Mouse (Mus musculus) stomach, embryonic 15.5 days (tissue): ENCODE data around the gene Rgs6. TPM values are rescaled to one million over a fixed set of nuclear protein-coding genes. Genes with fewer than 3 reads are reported as not detected.

ENCODE experiments used
- ATAC-seq: fragments of 200-750 bp; cut with Nextera tagmentation; 2 replicates; pipeline ENCODE4 v1.8.0; 2017; ENCODE audit warnings: low read depth, moderate number of reproducible peaks, moderate TSS enrichment; ENCODE audit not compliant: insufficient read depth, low FRiP score
- H3K27ac ChIP-seq: fragments of 300-500 bp; sonication (generic); 2 replicates; pipeline ENCODE4 v1.5.1; 2015; ENCODE audit warnings: mild to moderate bottlenecking, inconsistent platforms
- H3K27me3 ChIP-seq: fragments of 300-500 bp; sonication (generic); replicated peaks from 2 replicates; pipeline ENCODE4 v1.6.1; 2015; ENCODE audit warnings: inconsistent platforms
- H3K36me3 ChIP-seq: fragments of 300-500 bp; sonication (generic); 2 replicates; pipeline ENCODE4 v1.6.1; 2015; ENCODE audit warnings: inconsistent platforms
- H3K4me1 ChIP-seq: fragments of 300-500 bp; sonication (generic); 2 replicates; pipeline ENCODE4 v1.6.1; 2015; ENCODE audit warnings: inconsistent platforms
- H3K4me2 ChIP-seq: fragments of 300-500 bp; sonication (generic); 2 replicates; pipeline ENCODE4 v1.6.1; 2015; ENCODE audit warnings: mild to moderate bottlenecking, inconsistent platforms
- H3K4me3 ChIP-seq: fragments of 300-500 bp; sonication (generic); replicated peaks from 2 replicates; pipeline ENCODE4 v1.5.1; 2015; ENCODE audit warnings: inconsistent platforms
- H3K9ac ChIP-seq: fragments of 300-500 bp; sonication (generic); 2 replicates; pipeline ENCODE4 v1.6.1; 2015; ENCODE audit warnings: inconsistent platforms
- H3K9me3 ChIP-seq: fragments of 300-500 bp; sonication (generic); 2 replicates; pipeline ENCODE4 v1.6.1; 2016; ENCODE audit warnings: inconsistent platforms
- WGBS: fragments of 180-500 bp; shearing (Covaris S2); methylation state at CpG from one replicate; pipeline ENCODE4 v1.1.7; 2015; 5-methylcytosine and 5-hydroxymethylcytosine counted together
- polyA plus RNA-seq: library from polyadenylated mRNA; unstranded; fragments of >200 nt; fragmentation: Nextera tagmentation; extraction: Ambion mirVana; gene quantifications from 2 replicates; pipeline ENCODE4 v1.2.1, GENCODE M21; 2015

Gene Rgs6
- polyA plus RNA-seq, 1 experiment from 2014 or later: 2.0 TPM

GRCm38 (mm10) chr12:83087010-83087409, 498.9 kb downstream of the Rgs6 start:
- no peaks in the 10 kb centered on the region for H3K9me3 ChIP-seq
- H3K4me2 ChIP-seq: no peak overlapping the region
- no peak overlapping the region for H3K4me3 ChIP-seq
- H3K27me3 ChIP-seq: no peaks in the 10 kb centered on the region
- no peaks in the 10 kb centered on the region for H3K4me1 ChIP-seq
- H3K27ac ChIP-seq: no peak overlapping the region
- 74% methylated on average over 4 of the region's 4 CpGs for WGBS
- H3K9ac ChIP-seq: no peak overlapping the region
- ATAC-seq: no peak
- no peaks in the 10 kb centered on the region for H3K36me3 ChIP-seq

- 38% methylated on average over 7 of the region's 7 CpGs for WGBS
- no peak overlapping the region for H3K4me2 ChIP-seq
- no peaks in the 10 kb centered on the region for H3K9me3 ChIP-seq
- no peaks in the 10 kb centered on the region for H3K36me3 ChIP-seq
- no peaks in the 10 kb centered on the region for H3K27me3 ChIP-seq
- no peaks in the 10 kb centered on the region for H3K4me1 ChIP-seq
- no peak overlapping the region for H3K9ac ChIP-seq
- H3K27ac ChIP-seq: no peak overlapping the region
- no peak for ATAC-seq
- no peak overlapping the region for H3K4me3 ChIP-seq
Measured at GRCm38 (mm10) chr12:83087555-83087954, 499.5 kb downstream of the Rgs6 start.

GRCm38 (mm10) chr12:83092001-83092400, 503.9 kb downstream of the Rgs6 start:
- Histone ChIP-seq H3K4me2 (no peak overlapping the region), H3K27me3 (no peaks in the 10 kb centered on the region), H3K27ac (no peak overlapping the region), H3K4me3 (no peak overlapping the region), H3K36me3 (no peaks in the 10 kb centered on the region), H3K4me1 (no peaks in the 10 kb centered on the region), H3K9me3 (no peaks in the 10 kb centered on the region), H3K9ac (no peak overlapping the region)
- WGBS: 79% methylated on average over 7 of the region's 7 CpGs
- ATAC-seq: no peak

GRCm38 (mm10) chr12:83097787-83098186, 509.7 kb downstream of the Rgs6 start:
- no peaks in the 10 kb centered on the region for H3K4me1 ChIP-seq
- no peak overlapping the region for H3K4me3 ChIP-seq
- no peak overlapping the region for H3K27ac ChIP-seq
- no peaks in the 10 kb centered on the region for H3K9me3 ChIP-seq
- no peaks in the 10 kb centered on the region for H3K27me3 ChIP-seq
- no peak overlapping the region for H3K9ac ChIP-seq
- no peaks in the 10 kb centered on the region for H3K36me3 ChIP-seq
- H3K4me2 ChIP-seq: no peak overlapping the region
- ATAC-seq: no peak
- whole genome bisulfite sequencing: 59% methylated on average over 1 of the region's 1 CpGs

- H3K27ac ChIP-seq: no peak overlapping the region
- no peak overlapping the region for H3K9ac ChIP-seq
- no peaks in the 10 kb centered on the region for H3K27me3 ChIP-seq
- H3K4me2 ChIP-seq: no peak overlapping the region
- H3K9me3 ChIP-seq: no peaks in the 10 kb centered on the region
- H3K36me3 ChIP-seq: no peaks in the 10 kb centered on the region
- no peak overlapping the region for H3K4me3 ChIP-seq
- WGBS: 49% methylated on average over 10 of the region's 10 CpGs
- ATAC-seq: no peak
- H3K4me1 ChIP-seq: no peaks in the 10 kb centered on the region
Measured at GRCm38 (mm10) chr12:83098646-83099371, 510.7 kb downstream of the Rgs6 start.

GRCm38 (mm10) chr12:83099920-83100319, 511.8 kb downstream of the Rgs6 start:
- ATAC-seq: no peak
- Histone ChIP-seq H3K27me3 (no peaks in the 10 kb centered on the region), H3K36me3 (no peaks in the 10 kb centered on the region), H3K27ac (no peak overlapping the region), H3K4me3 (no peak overlapping the region), H3K4me1 (no peaks in the 10 kb centered on the region), H3K4me2 (no peak overlapping the region), H3K9me3 (no peaks in the 10 kb centered on the region), H3K9ac (no peak overlapping the region)
- WGBS: 90% methylated on average over 2 of the region's 2 CpGs

- no peak overlapping the region for H3K27ac ChIP-seq
- 66% methylated on average over 9 of the region's 9 CpGs for WGBS
- H3K36me3 ChIP-seq: no peaks in the 10 kb centered on the region
- no peak overlapping the region for H3K4me2 ChIP-seq
- H3K4me1 ChIP-seq: no peaks in the 10 kb centered on the region
- no peaks in the 10 kb centered on the region for H3K9me3 ChIP-seq
- H3K4me3 ChIP-seq: no peak overlapping the region
- no peak for ATAC-seq
- no peaks in the 10 kb centered on the region for H3K27me3 ChIP-seq
- no peak overlapping the region for H3K9ac ChIP-seq
Measured at GRCm38 (mm10) chr12:83100413-83100812, 512.3 kb downstream of the Rgs6 start.

GRCm38 (mm10) chr12:83100848-83101247, 512.8 kb downstream of the Rgs6 start:
- Histone ChIP-seq H3K9ac (no peak overlapping the region), H3K27ac (no peak overlapping the region), H3K4me1 (no peaks in the 10 kb centered on the region), H3K9me3 (no peaks in the 10 kb centered on the region), H3K4me3 (no peak overlapping the region), H3K4me2 (no peak overlapping the region), H3K27me3 (no peaks in the 10 kb centered on the region), H3K36me3 (no peaks in the 10 kb centered on the region)
- ATAC-seq: no peak
- WGBS: 51% methylated on average over 7 of the region's 7 CpGs

- no peak overlapping the region for H3K9ac ChIP-seq
- peak; percentile 39 for ATAC-seq
- H3K27me3 ChIP-seq: no peaks in the 10 kb centered on the region
- H3K36me3 ChIP-seq: no peaks in the 10 kb centered on the region
- H3K4me2 ChIP-seq: no peak overlapping the region
- H3K9me3 ChIP-seq: no peaks in the 10 kb centered on the region
- WGBS: 44% methylated on average over 9 of the region's 9 CpGs
- no peak overlapping the region for H3K4me3 ChIP-seq
- H3K27ac ChIP-seq: no peak overlapping the region
- H3K4me1 ChIP-seq: no peaks in the 10 kb centered on the region
Measured at GRCm38 (mm10) chr12:83105514-83106119, 517.5 kb downstream of the Rgs6 start.

- Histone ChIP-seq H3K4me2 (no peak overlapping the region), H3K36me3 (no peaks in the 10 kb centered on the region), H3K27ac (no peak overlapping the region), H3K4me3 (no peak overlapping the region), H3K4me1 (no peaks in the 10 kb centered on the region), H3K9ac (no peak overlapping the region), H3K9me3 (no peaks in the 10 kb centered on the region), H3K27me3 (no peaks in the 10 kb centered on the region)
- WGBS: 59% methylated on average over 5 of the region's 5 CpGs
- no peak; the same call in 1 of the 2 replicates for ATAC-seq
Measured at GRCm38 (mm10) chr12:83106120-83106517, 518.0 kb downstream of the Rgs6 start.

GRCm38 (mm10) chr12:83109486-83109885, 521.4 kb downstream of the Rgs6 start:
- 80% methylated on average over 4 of the region's 4 CpGs for WGBS
- no peak overlapping the region for H3K27ac ChIP-seq
- H3K36me3 ChIP-seq: no peaks in the 10 kb centered on the region
- no peak overlapping the region for H3K4me3 ChIP-seq
- no peak overlapping the region for H3K4me2 ChIP-seq
- H3K4me1 ChIP-seq: no peaks in the 10 kb centered on the region
- H3K9me3 ChIP-seq: no peaks in the 10 kb centered on the region
- H3K27me3 ChIP-seq: no peaks in the 10 kb centered on the region
- ATAC-seq: no peak
- H3K9ac ChIP-seq: no peak overlapping the region

- no peaks in the 10 kb centered on the region for H3K4me1 ChIP-seq
- H3K9ac ChIP-seq: no peak overlapping the region
- 76% methylated on average over 11 of the region's 11 CpGs for WGBS
- no peak for ATAC-seq
- H3K36me3 ChIP-seq: no peaks in the 10 kb centered on the region
- no peak overlapping the region for H3K4me3 ChIP-seq
- no peaks in the 10 kb centered on the region for H3K27me3 ChIP-seq
- no peak overlapping the region for H3K4me2 ChIP-seq
- no peaks in the 10 kb centered on the region for H3K9me3 ChIP-seq
- no peak overlapping the region for H3K27ac ChIP-seq
Measured at GRCm38 (mm10) chr12:83109891-83110630, 522.0 kb downstream of the Rgs6 start.
